Mouse (Mus musculus) heart, postnatal 0 days (tissue): ENCODE measurements around the gene Txn2.

Experiments
- CTCF ChIP-seq: IDR thresholded peaks from 2 replicates; pipeline ENCODE4 v1.5.1; 2016; ENCODE audit warnings: antibody characterized with exemption, control low read depth, low read depth
- EP300 ChIP-seq: IDR thresholded peaks from 2 replicates; pipeline ENCODE4 v1.6.1; 2016; ENCODE audit warnings: antibody characterized with exemption, low read depth

DNA sequence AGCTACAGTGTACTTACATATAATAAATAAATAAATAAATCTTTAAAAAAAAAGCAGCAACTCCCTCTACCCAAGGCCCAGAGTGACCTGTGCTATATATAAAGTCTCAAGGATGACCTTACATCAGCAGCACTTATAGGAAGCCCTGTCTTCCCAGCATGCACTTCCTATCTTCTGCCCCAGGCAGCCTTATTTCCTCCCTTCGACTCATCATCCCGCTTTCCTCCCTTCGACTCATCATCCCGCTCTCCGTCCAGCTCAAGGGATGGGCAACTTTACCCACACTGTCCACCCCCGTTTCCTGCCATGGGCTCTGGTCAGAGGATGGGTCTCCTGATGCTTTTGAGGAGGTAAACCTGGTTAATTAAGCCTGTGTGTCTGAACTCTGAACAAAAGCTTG lies 7.2 kb downstream of the Txn2 start:
- no peak for TF ChIP-seq CTCF
- no peak for TF ChIP-seq EP300
